Mouse (Mus musculus) testis, adult 2 months (tissue): ENCODE measurements around the gene Vps13a.

ENCODE experiments used
- CTCF ChIP-seq: fragments of 200-500 bp; IDR thresholded peaks from 2 replicates; pipeline ENCODE4 v1.5.1; 2012; ENCODE audit warnings: low read depth, mild to moderate bottlenecking, inconsistent platforms, low read length, moderate library complexity; ENCODE audit not compliant: control insufficient read depth, insufficient read depth, insufficient replicate concordance
- POLR2A ChIP-seq: fragments of 200-500 bp; IDR thresholded peaks from 2 replicates; pipeline ENCODE4 v1.6.1; 2012; ENCODE audit warnings: low read depth, mild to moderate bottlenecking, inconsistent platforms, low read length, moderate library complexity; ENCODE audit not compliant: control insufficient read depth

GRCm38 (mm10) chr19:16684210-16684609 lies 96.5 kb downstream of the Vps13a start:
- TF ChIP-seq CTCF = no peak
- no peak for TF ChIP-seq POLR2A
